Mouse (Mus musculus): ENCODE measurements at regions not wholly inside any gene's neighbourhood (a gene's known extent, or its start where the extent isn't known, plus 50 kb on each side); places are given as distances from the start of the nearest gene placed in this dataset.

GRCm38 (mm10) chr13:85459387-85459786 is 170.5 kb upstream of the Rasa1 start:
- Histone ChIP-seq H3K36me3 (ENCODE audit: control insufficient read depth, insufficient read depth) (no peaks in the 10 kb centered on the region), H3K27me3 (ENCODE audit: control insufficient read depth, insufficient read depth, insufficient read length) (no peaks in the 10 kb centered on the region), H3K79me3 (ENCODE audit: low read depth) (no peaks in the 10 kb centered on the region), H3K4me3 (ENCODE audit: insufficient read depth, poor library complexity, severe bottlenecking) (no peak overlapping the region), H3ac (ENCODE audit: control insufficient read depth, insufficient read length, low read depth) (no peak overlapping the region), H3K79me2 (ENCODE audit: control insufficient read depth, insufficient read depth) (no peaks in the 10 kb centered on the region)
- TF ChIP-seq CTCF (IDR thresholded peaks at IDR 0.05; ENCODE audit: control insufficient read depth, insufficient read depth, insufficient read length), result no peak
- TF ChIP-seq FOSL1 (IDR thresholded peaks at IDR 0.05; ENCODE audit: insufficient read depth, low read length, poor library complexity, severe bottlenecking), result no peak
- TF ChIP-seq CEBPB (IDR thresholded peaks at IDR 0.05; ENCODE audit: low read depth), result no peak
- TF ChIP-seq MAX (IDR thresholded peaks at IDR 0.05), result no peak
- no peak for TF ChIP-seq MYOG (IDR thresholded peaks at IDR 0.05; ENCODE audit: control insufficient read depth, extremely low read depth, insufficient read length)
- TF ChIP-seq USF1 (IDR thresholded peaks at IDR 0.05; ENCODE audit: low read depth), result no peak
- no peak for TF ChIP-seq MYOD1 (IDR thresholded peaks at IDR 0.05; ENCODE audit: control insufficient read depth, insufficient read length, low read depth)

- no peaks in the 10 kb centered on the region for H3K36me3 ChIP-seq (ENCODE audit: control insufficient read depth, insufficient read depth)
- no peak for TF ChIP-seq MYOG (IDR thresholded peaks at IDR 0.05; ENCODE audit: control insufficient read depth, extremely low read depth, insufficient read length)
- H3ac ChIP-seq (ENCODE audit: control insufficient read depth, insufficient read length, low read depth), result no peak overlapping the region
Measured at GRCm38 (mm10) chr13:85458611-85459010, 169.7 kb upstream of the Rasa1 start.

GRCm38 (mm10) chr13:85439581-85439980 is 150.7 kb upstream of the Rasa1 start:
- TF ChIP-seq MYOG (IDR thresholded peaks at IDR 0.05; ENCODE audit: control insufficient read depth, extremely low read depth, insufficient read length), result no peak
- TF ChIP-seq CTCF (IDR thresholded peaks at IDR 0.05; ENCODE audit: control insufficient read depth, insufficient read depth, insufficient read length), result no peak
- TF ChIP-seq MYOD1 (IDR thresholded peaks at IDR 0.05; ENCODE audit: control insufficient read depth, insufficient read length, low read depth), result no peak
- no peak for TF ChIP-seq CEBPB (IDR thresholded peaks at IDR 0.05; ENCODE audit: low read depth)
- TF ChIP-seq FOSL1 (IDR thresholded peaks at IDR 0.05; ENCODE audit: insufficient read depth, low read length, poor library complexity, severe bottlenecking), result no peak
- TF ChIP-seq MAX (IDR thresholded peaks at IDR 0.05), result no peak
- no peak for TF ChIP-seq USF1 (IDR thresholded peaks at IDR 0.05; ENCODE audit: low read depth)
- H3K27me3 ChIP-seq (ENCODE audit: control insufficient read depth, insufficient read depth, insufficient read length), result no peaks in the 10 kb centered on the region
- H3K79me3 ChIP-seq (ENCODE audit: low read depth), result no peaks in the 10 kb centered on the region
- no peak overlapping the region for H3ac ChIP-seq (ENCODE audit: control insufficient read depth, insufficient read length, low read depth)
- no peaks in the 10 kb centered on the region for H3K79me2 ChIP-seq (ENCODE audit: control insufficient read depth, insufficient read depth)
- no peaks in the 10 kb centered on the region for H3K36me3 ChIP-seq (ENCODE audit: control insufficient read depth, insufficient read depth)
- no peak overlapping the region for H3K4me3 ChIP-seq (ENCODE audit: insufficient read depth, poor library complexity, severe bottlenecking)

More at GRCm38 (mm10) chr13:85458611-85459010, 169.7 kb upstream of the Rasa1 start:
- Histone ChIP-seq H3K79me3 (ENCODE audit: low read depth) (no peaks in the 10 kb centered on the region), H3K4me3 (ENCODE audit: insufficient read depth, poor library complexity, severe bottlenecking) (no peak overlapping the region), H3K27me3 (ENCODE audit: control insufficient read depth, insufficient read depth, insufficient read length) (no peaks in the 10 kb centered on the region), H3K79me2 (ENCODE audit: control insufficient read depth, insufficient read depth) (no peaks in the 10 kb centered on the region)

- Histone ChIP-seq H3K27me3 (ENCODE audit: control insufficient read depth, insufficient read depth, insufficient read length) (no peaks in the 10 kb centered on the region), H3K4me3 (ENCODE audit: insufficient read depth, poor library complexity, severe bottlenecking) (no peak overlapping the region), H3K79me2 (ENCODE audit: control insufficient read depth, insufficient read depth) (no peaks in the 10 kb centered on the region), H3K36me3 (ENCODE audit: control insufficient read depth, insufficient read depth) (no peaks in the 10 kb centered on the region), H3K79me3 (ENCODE audit: low read depth) (no peaks in the 10 kb centered on the region), H3ac (ENCODE audit: control insufficient read depth, insufficient read length, low read depth) (no peak overlapping the region)
- TF ChIP-seq USF1 (IDR thresholded peaks at IDR 0.05; ENCODE audit: low read depth) (no peak), FOSL1 (IDR thresholded peaks at IDR 0.05; ENCODE audit: insufficient read depth, low read length, poor library complexity, severe bottlenecking) (no peak)
Measured at GRCm38 (mm10) chr13:85437875-85438274, 148.9 kb upstream of the Rasa1 start.

GRCm38 (mm10) chr13:85437009-85437408 is 148.1 kb upstream of the Rasa1 start:
- H3K36me3 ChIP-seq (ENCODE audit: control insufficient read depth, insufficient read depth), result no peaks in the 10 kb centered on the region
- no peak overlapping the region for H3K4me3 ChIP-seq (ENCODE audit: insufficient read depth, poor library complexity, severe bottlenecking)
- no peak for TF ChIP-seq CTCF (IDR thresholded peaks at IDR 0.05; ENCODE audit: control insufficient read depth, insufficient read depth, insufficient read length)
- no peak for TF ChIP-seq MYOD1 (IDR thresholded peaks at IDR 0.05; ENCODE audit: control insufficient read depth, insufficient read length, low read depth)
- no peak for TF ChIP-seq FOSL1 (IDR thresholded peaks at IDR 0.05; ENCODE audit: insufficient read depth, low read length, poor library complexity, severe bottlenecking)
- no peak overlapping the region for H3ac ChIP-seq (ENCODE audit: control insufficient read depth, insufficient read length, low read depth)
- H3K27me3 ChIP-seq (ENCODE audit: control insufficient read depth, insufficient read depth, insufficient read length), result no peaks in the 10 kb centered on the region
- H3K79me3 ChIP-seq (ENCODE audit: low read depth), result no peaks in the 10 kb centered on the region
- H3K79me2 ChIP-seq (ENCODE audit: control insufficient read depth, insufficient read depth), result no peaks in the 10 kb centered on the region

- H3K4me3 ChIP-seq (ENCODE audit: insufficient read depth, poor library complexity, severe bottlenecking), result no peak overlapping the region
- H3K27me3 ChIP-seq (ENCODE audit: control insufficient read depth, insufficient read depth, insufficient read length), result no peaks in the 10 kb centered on the region
- H3K36me3 ChIP-seq (ENCODE audit: control insufficient read depth, insufficient read depth), result no peaks in the 10 kb centered on the region
- H3K79me3 ChIP-seq (ENCODE audit: low read depth), result no peaks in the 10 kb centered on the region
- TF ChIP-seq USF1 (IDR thresholded peaks at IDR 0.05; ENCODE audit: low read depth), result no peak
- TF ChIP-seq CTCF (IDR thresholded peaks at IDR 0.05; ENCODE audit: control insufficient read depth, insufficient read depth, insufficient read length), result no peak
- TF ChIP-seq MAX (IDR thresholded peaks at IDR 0.05), result no peak
- TF ChIP-seq FOSL1 (IDR thresholded peaks at IDR 0.05; ENCODE audit: insufficient read depth, low read length, poor library complexity, severe bottlenecking), result no peak
- TF ChIP-seq CEBPB (IDR thresholded peaks at IDR 0.05; ENCODE audit: low read depth), result no peak
- TF ChIP-seq MYOG (IDR thresholded peaks at IDR 0.05; ENCODE audit: control insufficient read depth, extremely low read depth, insufficient read length), result no peak
- TF ChIP-seq MYOD1 (IDR thresholded peaks at IDR 0.05; ENCODE audit: control insufficient read depth, insufficient read length, low read depth), result no peak
- no peak overlapping the region for H3ac ChIP-seq (ENCODE audit: control insufficient read depth, insufficient read length, low read depth)
- no peaks in the 10 kb centered on the region for H3K79me2 ChIP-seq (ENCODE audit: control insufficient read depth, insufficient read depth)
Measured at GRCm38 (mm10) chr13:85436254-85436653, 147.3 kb upstream of the Rasa1 start.

Data from C2C12 (cell line).